Mouse (Mus musculus) cortical plate, adult 2 months (tissue): ENCODE data around the gene Stom.

Source experiments
- CTCF ChIP-seq: fragments of 200-500 bp; IDR thresholded peaks from 2 replicates; pipeline ENCODE4 v1.5.1; 2011; ENCODE audit warnings: mild to moderate bottlenecking, control low read depth, low read length; ENCODE audit not compliant: insufficient read depth; ENCODE audit errors: extremely low read depth
- POLR2A ChIP-seq: fragments of 200-500 bp; IDR thresholded peaks from 2 replicates; pipeline ENCODE4 v1.6.1; 2011; ENCODE audit warnings: mild to moderate bottlenecking, low read length, control low read depth; ENCODE audit not compliant: insufficient read depth; ENCODE audit errors: extremely low read depth

DNA sequence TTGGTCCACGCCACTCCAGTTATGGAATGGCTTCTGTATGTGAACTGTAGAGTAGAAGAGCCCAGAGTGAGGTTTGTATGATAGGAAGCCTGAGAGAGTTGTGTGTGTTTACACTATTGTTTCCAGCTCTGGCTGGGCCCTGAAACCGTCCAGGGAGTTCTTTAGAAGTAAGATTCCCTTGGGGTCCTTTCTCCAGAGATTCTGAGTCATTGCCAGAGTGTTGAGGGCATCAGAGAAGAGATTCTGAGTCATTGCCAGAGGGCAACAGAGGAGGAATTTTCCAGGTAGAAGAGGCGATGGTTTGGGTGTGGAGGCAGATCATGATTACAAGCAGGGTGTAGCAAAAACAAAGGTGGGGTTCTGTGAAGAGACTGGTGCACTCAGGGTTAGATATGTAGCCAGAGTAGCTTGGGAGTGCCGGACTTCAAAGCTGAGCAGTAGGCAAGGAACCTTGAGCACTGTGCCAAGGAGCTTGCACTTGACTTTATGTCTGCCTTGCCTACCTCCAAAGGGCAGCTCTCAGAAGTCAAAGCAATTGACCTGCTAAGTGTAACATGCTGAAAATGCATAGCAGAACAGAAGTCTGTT is 26.8 kb downstream of the Stom start:
- no peak for TF ChIP-seq CTCF
- TF ChIP-seq POLR2A, result no peak
